Mouse (Mus musculus) retina, postnatal 1 day (tissue): ENCODE data around the gene Tmem138.

Source experiments
- DNase-seq: peaks from one replicate; pipeline ENCODE4 v3.0.0-alpha.2; 2012

The Tmem138 gene

GRCm38 (mm10) chr19:10565217-10565616, 11.9 kb downstream of the Tmem138 start:
- DNase-seq = no peak

DNA sequence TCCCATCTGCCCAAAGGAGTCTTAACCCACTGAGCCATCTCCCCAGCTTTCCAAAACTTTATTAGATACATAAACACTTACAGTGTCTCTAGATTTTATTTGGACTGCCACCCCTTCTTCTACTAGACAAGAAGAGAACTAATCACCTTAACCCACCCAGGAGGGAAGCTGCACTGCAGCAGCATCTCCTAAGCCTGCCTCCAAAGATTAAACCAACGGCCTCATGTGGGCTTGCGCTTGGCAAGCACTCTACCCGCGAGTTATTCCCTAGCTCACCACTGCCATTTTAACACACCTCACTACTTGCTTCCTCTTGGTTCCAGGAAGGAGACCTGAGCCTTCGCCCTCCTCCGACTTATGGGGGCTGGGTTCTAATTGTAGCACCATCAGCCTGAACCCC, 12.9 kb downstream of the Tmem138 start:
- no peak for DNase-seq

DNA sequence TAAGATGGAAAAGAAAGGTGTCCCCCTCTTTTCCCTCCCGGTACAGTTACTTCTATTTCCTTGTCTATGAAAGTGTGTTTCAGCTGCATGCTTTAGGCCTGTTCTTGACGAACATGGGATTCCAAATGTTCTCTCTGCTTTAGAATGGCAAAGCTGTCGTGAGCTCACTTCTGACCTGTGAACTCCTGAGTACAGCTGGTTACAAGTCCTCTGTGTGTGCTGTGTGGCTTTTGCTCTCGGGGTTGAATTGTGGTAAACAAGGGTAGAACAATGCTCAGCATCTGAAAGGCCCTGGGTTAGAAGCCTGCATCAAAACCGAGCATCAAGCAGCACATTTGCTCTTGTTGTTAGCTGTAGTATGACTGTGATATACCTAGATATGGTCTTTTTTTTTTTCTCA, 14.8 kb downstream of the Tmem138 start:
- DNase-seq = no peak

DNA sequence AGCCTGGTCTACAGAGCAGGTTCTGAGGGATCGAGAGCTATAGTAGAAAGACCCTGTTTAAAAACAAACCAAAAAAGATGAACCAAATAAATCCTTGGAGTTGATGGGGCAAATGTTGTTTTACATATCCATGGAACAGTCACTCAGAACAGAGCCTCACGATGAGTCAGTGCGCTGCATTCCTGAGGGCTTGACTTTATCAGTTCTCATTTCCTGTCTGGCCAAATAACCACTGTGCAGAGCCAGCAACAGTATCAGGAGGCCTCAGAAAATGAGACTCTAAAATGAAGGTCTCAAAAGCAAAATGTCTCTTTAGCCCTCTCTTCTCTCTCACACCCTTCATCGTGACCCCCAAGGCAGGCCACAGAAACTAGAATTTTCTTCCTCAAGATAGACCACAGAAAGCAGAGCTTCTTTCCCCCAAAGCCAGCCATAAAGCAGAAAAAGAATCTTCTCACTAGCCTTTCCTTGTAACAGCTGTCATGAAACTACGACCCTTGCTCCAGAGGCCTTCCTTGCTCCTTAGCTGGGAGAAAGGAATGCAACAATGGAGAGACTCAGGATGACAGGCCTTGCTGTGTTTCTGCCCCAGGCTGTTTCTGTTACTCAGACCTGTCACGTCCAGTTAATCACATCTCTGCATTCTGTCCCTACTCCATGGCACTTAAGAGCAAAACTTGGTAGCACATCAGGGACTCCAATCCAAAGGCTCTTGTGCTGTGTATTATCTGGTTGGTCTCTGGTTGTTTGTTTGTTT, 15.4 kb downstream of the Tmem138 start:
- peak; percentile 85 for DNase-seq

- DNase-seq = peak; percentile 39
Measured at GRCm38 (mm10) chr19:10560108-10560507, 17.1 kb downstream of the Tmem138 start.

GRCm38 (mm10) chr19:10557837-10558375, 19.3 kb downstream of the Tmem138 start:
- peak; percentile 18 for DNase-seq

- DNase-seq = peak; percentile 48
Measured at GRCm38 (mm10) chr19:10557430-10557829, 19.7 kb downstream of the Tmem138 start.

- no peak for DNase-seq
Measured at GRCm38 (mm10) chr19:10557001-10557400, 20.2 kb downstream of the Tmem138 start.

DNA sequence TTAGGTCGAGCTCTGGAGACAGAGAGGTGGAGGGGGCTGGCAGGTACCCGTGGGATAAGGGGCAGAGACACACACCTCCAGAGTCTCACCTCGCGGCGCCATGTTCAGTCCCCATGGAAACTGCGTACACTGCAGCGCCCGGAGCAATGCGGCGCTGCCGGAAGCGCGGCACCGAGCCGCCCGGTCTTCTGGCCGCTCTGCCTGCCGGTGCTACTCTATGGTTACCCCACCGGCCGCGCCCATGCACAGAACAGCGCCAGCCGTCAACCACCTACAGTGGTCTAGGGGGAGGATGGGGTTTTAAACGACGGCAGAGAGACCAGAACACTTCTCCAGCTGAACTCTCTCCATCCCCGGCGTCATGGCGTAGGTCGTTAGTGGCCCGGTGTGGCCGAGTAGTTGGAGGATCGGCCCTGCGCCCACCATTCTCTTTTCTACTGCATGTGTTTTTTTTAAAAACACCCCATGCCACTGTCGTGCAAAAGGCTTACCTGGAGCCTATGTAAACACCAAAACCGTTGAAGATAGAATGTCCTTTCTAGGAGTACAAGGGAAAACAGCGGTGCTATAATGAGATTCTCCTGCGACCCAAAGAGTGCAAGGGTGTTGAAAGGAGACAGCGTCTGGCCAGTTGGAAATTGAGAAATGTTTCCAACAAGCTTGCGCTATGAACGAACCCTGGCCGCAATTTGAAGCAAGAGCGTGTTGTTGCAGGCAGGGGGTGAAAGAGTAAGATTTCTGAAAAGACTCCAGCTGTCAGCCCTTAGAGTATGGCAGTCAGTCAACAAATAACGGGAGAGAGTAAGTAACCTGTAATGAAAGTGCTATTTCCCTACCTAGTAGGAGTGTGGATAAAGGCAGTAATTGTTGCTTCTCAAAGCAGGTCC, 21.3 kb downstream of the Tmem138 start, which contains the start of gene Tmem216:
Gene Tmem216, minus strand, starts transcription at position 615 of the 887 bp plus-strand sequence.
- DNase-seq = peak; percentile 91

- no peak for DNase-seq
Measured at GRCm38 (mm10) chr19:10539454-10539853, 37.7 kb downstream of the Tmem138 start.

GRCm38 (mm10) chr19:10530082-10530481, 47.1 kb downstream of the Tmem138 start:
- peak; percentile 3 for DNase-seq

DNA sequence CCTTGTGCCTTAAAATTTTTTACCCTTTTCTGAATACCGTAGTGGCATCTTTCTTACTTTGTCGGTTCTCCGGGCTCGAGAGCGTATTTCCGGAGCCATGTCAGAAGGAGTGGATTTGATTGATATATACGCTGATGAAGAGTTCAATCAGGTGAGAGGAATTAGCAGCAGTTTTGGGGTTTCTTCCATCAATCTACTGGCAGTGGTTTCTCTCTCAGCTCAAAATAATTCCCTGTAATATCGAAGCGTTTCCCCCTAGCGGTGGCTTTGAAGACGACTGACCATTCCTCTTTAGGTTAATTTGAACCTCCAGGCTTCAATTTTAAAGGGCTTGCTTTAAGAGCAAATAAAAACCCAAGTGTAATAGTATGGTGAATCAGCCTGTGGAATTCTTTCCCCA, 51.3 kb downstream of the Tmem138 start, which contains the start of gene Sdhaf2:
Gene Sdhaf2, minus strand, starts transcription at position 233 of the 400 bp plus-strand sequence.
- DNase-seq = peak; percentile 81

DNA sequence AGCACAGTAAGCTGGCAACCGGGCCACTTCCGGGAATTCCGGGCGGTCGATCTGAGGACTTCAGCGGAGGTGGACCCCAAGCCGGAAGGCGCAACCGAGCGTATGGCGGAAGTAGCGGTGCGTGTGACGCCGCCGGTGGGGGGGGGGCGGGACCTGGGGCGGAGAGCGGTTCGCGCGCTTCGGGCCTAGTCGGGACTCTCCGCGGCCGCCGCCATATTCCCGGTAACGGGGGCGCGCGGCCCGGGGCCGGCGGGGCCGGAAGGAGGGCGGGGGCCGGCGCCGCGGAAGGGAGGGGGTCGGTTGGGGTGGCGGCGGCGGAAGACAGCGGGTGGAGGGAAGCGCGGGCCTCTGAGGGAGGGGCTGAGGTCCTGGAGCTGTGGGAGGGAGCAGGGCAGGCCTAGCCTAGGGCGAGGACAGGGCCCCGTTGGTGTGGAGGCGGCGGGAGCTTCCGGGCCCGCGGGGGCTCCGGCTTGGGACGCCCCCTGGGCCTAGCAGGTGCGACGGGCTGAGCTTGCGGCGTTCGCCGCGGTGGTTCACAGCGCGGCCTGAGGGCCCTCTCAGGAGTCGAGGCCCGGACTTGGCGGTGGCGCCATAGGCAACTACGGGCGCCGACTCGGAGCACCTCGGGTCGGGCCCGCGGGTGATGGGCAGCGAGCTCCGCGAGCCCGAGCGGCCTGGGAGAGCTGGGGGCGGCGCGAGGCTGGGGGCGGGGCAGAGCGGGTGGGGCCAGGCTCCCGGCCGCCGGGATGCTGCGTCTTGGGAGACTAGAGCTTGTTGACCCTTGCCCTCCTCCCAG, 51.9 kb downstream of the Tmem138 start, which contains the start of gene Cpsf7:
Gene Cpsf7, plus strand, starts transcription at position 161 of the 796 bp plus-strand sequence.
- peak; percentile 97 for DNase-seq

DNA sequence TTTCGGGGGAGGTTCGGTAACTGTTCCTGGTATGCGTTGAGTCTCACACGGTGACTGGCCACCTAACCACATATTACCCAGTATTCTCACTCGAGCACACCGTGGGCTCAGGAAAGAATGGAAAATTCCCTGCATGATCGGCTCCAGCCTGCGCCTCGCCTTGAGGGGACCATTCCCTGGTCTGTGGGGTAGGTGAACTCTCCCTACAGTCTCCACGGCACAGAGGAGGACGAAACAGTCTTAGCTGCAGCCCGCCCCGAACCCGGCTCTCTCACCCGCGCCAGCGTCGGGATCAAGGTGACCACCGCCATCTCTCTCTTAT, 52.4 kb downstream of the Tmem138 start:
- DNase-seq = no peak

DNA sequence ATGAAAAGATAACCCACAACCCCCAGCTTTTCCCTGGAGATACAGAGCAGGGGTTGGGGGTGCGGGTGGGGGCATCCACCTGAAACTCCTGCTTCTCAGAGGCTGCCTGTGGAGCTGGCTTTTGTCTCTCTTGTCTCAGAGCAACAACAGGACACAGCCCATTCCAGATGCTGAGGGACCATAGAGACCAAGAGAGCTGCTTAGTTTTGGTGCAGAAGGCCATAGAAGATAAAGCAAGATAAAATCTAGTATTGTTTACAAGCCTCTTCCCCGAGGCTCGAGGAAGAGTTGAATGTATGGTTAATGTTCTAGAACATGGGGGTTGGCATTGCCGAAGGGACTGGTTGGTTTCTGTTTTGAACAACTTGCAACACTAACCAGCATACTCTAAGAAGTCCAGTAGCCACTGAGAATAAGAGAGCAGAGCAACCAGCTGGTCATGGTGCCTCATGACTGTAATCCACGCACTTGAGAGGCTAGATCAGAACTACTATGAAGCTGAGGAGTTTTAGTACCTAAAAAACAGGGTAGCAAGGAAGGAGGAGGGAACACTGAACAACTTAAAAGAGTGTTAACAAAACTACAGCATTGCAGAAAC, 53.6 kb downstream of the Tmem138 start:
- no peak for DNase-seq

- DNase-seq = no peak
Measured at GRCm38 (mm10) chr19:10521926-10522325, 55.2 kb downstream of the Tmem138 start.
